Mouse (Mus musculus) hindbrain, embryonic 14.5 days (tissue): ENCODE results near the gene Dcun1d5. TPM values are rescaled to one million over a fixed set of nuclear protein-coding genes. Genes with fewer than 3 reads are reported as not detected.
A peak's percentile ranks its signal among the peaks of the same experiment; 100 is the strongest.
"Not testable (repeated sequence)": the region's sequence is repeated elsewhere in the genome, so short reads cannot be mapped to it uniquely, and the experiment has no call there.

Experiments used
- ATAC-seq: fragments of 200-750 bp; cut with Nextera tagmentation; 2 replicates; pipeline ENCODE4 v1.8.0; 2017; ENCODE audit warnings: moderate number of reproducible peaks, mild to moderate bottlenecking, moderate TSS enrichment, moderate library complexity; ENCODE audit not compliant: low FRiP score
- DNase-seq: peaks from one replicate; pipeline ENCODE4 v3.0.0-alpha.2; 2015; ENCODE audit warnings: low spot score
- H3K27ac ChIP-seq: fragments of 300-500 bp; sonication (generic); 2 replicates; pipeline ENCODE4 v1.5.1; 2014; ENCODE audit warnings: mild to moderate bottlenecking, moderate library complexity
- H3K27me3 ChIP-seq: fragments of 300-500 bp; sonication (generic); 2 replicates; pipeline ENCODE4 v1.6.1; 2014; ENCODE audit warnings: mild to moderate bottlenecking, low read length, mixed read lengths; ENCODE audit not compliant: control insufficient read depth, insufficient read depth
- H3K36me3 ChIP-seq: fragments of 300-500 bp; sonication (generic); replicated peaks from 2 replicates; pipeline ENCODE4 v1.6.1; 2014; ENCODE audit not compliant: control insufficient read depth, insufficient read depth
- H3K4me1 ChIP-seq: fragments of 300-500 bp; sonication (generic); replicated peaks from 2 replicates; pipeline ENCODE4 v1.6.1; 2014; ENCODE audit warnings: antibody characterized with exemption, low read length, mixed read lengths; ENCODE audit not compliant: control insufficient read depth, insufficient read depth
- H3K4me2 ChIP-seq: fragments of 300-500 bp; sonication (generic); replicated peaks from 2 replicates; pipeline ENCODE4 v1.6.1; 2014; ENCODE audit warnings: mild to moderate bottlenecking, moderate library complexity
- H3K4me3 ChIP-seq: fragments of 300-500 bp; sonication (generic); replicated peaks from 2 replicates; pipeline ENCODE4 v1.5.1; 2014; ENCODE audit warnings: mild to moderate bottlenecking, low read length
- H3K9ac ChIP-seq: fragments of 300-500 bp; sonication (generic); 2 replicates; pipeline ENCODE4 v1.6.1; 2014
- H3K9me3 ChIP-seq: fragments of 300-500 bp; sonication (generic); 2 replicates; pipeline ENCODE4 v1.6.1; 2016; ENCODE audit warnings: low read length; ENCODE audit not compliant: control insufficient read depth
- WGBS: fragments of 180-500 bp; shearing (Covaris S2); extraction: QIAGEN DNeasy Blood & Tissue Kit; methylation state at CpG from one replicate; pipeline ENCODE4 v1.1.7; 2014; 5-methylcytosine and 5-hydroxymethylcytosine counted together
- polyA plus RNA-seq: library from polyadenylated mRNA; unstranded; fragments of >200 nt; fragmentation: Nextera tagmentation; extraction: Ambion mirVana; gene quantifications from 2 replicates; pipeline ENCODE4 v1.2.1, GENCODE M21; 2014

The Dcun1d5 gene
- polyA plus RNA-seq, 1 experiment from 2014 or later: 119 TPM

DNA sequence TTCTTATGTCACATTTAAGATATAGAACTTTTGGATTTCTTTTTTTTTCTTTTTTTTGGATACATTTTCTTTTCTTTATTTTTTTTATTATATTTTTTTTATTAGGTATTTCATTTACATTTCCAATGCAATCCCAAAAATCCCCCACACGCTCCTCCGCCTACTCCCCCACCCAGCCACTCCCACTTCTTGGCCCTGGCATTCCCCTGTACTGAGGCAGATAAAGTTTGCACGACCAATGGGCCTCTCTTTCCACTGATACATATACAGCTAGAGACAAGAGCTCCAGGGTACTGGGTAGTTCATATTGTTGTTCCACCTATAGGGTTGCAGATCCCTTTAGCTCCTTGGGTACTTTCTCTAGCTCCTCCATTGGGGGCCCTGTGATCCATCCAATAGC is 6.4 kb downstream of the Dcun1d5 start:
- Histone ChIP-seq H3K36me3 (peaks cover 24% of the 10 kb centered on the region), H3K4me1 (peaks cover 12% of the 10 kb centered on the region; the same call in 1 of the 2 replicates)
- not testable (repeated sequence) for H3K9ac ChIP-seq, H3K4me2 ChIP-seq, H3K27ac ChIP-seq, H3K4me3 ChIP-seq, H3K9me3 ChIP-seq, H3K27me3 ChIP-seq, DNase-seq, ATAC-seq
- WGBS: 97% methylated on average over 3 of the region's 3 CpGs

DNA sequence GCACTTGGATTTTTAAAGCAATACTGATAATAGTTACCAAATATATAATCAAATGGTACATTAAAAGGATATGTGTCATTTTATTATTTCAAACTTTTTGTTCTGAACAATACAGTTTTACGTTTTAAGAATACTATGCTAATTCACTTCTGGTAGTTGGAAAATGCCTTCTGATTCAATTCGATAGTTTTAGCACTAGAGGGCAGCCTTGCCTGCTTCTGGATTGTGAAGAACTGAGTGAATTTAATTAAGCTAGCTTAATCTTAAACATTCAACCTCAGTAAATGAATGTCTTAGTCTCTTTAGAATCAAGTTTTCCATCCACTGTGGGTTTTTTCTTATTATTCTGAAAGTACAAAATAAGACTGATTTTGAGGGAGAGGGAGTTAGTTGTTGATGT is 31.9 kb downstream of the Dcun1d5 start:
- WGBS: 48% methylated on average over 2 of the region's 2 CpGs
- Histone ChIP-seq H3K4me3 (no peak overlapping the region), H3K9ac (no peak overlapping the region), H3K27ac (no peak overlapping the region), H3K9me3 (no peaks in the 10 kb centered on the region), H3K27me3 (no peaks in the 10 kb centered on the region), H3K4me1 (no peaks in the 10 kb centered on the region), H3K4me2 (no peak overlapping the region), H3K36me3 (peaks cover 28% of the 10 kb centered on the region)
- DNase-seq: peak; percentile 33
- no peak for ATAC-seq

DNA sequence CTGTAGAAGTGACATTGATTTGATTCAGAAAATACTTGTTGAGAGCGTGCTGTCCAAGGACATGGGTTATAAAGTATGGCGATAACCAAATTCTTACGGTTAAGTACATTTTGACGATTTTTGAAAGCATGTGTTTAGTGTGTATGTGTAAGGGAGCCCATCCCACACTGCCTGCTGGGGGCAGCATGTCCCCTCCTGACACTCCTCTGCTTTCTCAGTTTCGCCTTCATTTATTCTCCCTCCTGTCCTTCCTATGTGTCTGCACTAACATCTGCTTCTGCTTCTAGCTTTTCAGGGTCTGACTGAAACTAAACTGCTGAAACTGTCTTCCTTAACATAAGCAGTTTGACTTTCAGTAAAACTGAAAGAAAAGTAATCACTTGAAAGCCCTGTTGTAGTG is 36.7 kb downstream of the Dcun1d5 start:
- Histone ChIP-seq H3K4me1 (no peaks in the 10 kb centered on the region), H3K4me2 (no peak overlapping the region), H3K27me3 (no peaks in the 10 kb centered on the region), H3K36me3 (peaks cover 9% of the 10 kb centered on the region), H3K4me3 (no peak overlapping the region), H3K27ac (no peak overlapping the region), H3K9me3 (no peaks in the 10 kb centered on the region), H3K9ac (no peak overlapping the region)
- 96% methylated on average over 5 of the region's 5 CpGs for WGBS
- DNase-seq: no peak
- ATAC-seq: no peak

DNA sequence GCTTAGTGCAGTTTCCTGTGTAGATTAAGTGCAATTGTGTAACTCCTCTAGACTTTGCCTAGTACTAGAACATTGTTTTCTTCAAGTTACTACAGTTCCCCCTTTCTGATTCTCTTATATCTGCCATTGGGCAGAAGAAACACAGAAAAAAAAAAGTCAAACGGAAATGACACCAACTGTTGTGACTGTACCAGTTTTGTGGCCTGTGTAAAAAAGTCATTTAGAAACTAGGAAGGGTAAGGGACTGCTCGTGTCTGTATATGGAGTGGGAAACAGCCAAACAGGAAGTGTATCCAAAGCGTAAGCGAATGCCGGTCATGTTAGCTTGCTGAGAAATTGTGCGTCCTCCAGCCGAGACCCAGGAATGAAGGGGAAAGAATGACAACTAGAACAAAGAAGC is 37.1 kb downstream of the Dcun1d5 start:
- no peak overlapping the region for H3K27ac ChIP-seq

DNA sequence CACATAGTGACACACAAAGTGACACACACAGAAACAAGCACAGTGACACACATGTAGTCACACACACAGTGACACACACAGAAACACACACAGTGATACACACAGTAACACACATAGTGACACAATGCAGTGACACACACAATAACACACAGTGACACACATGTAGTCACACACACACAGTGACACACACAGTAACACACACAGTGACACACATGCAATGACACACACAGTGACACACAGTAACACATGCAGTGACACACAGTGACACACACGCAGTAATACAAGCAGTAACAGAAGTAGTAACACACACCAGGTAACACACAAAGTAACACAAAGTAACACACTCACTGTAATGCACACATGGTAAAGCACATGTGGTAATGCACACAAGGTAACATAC is 54.3 kb downstream of the Dcun1d5 start:
- H3K27me3 ChIP-seq: no peaks in the 10 kb centered on the region
- no peak overlapping the region for H3K4me2 ChIP-seq
- H3K9ac ChIP-seq: no peak overlapping the region
- WGBS: 96% methylated on average over 1 of the region's 1 CpGs
- no peaks in the 10 kb centered on the region for H3K4me1 ChIP-seq
- no peak overlapping the region for H3K27ac ChIP-seq
- H3K36me3 ChIP-seq: no peaks in the 10 kb centered on the region
- H3K4me3 ChIP-seq: no peak overlapping the region
- no peak for ATAC-seq
- DNase-seq: no peak
- H3K9me3 ChIP-seq: no peaks in the 10 kb centered on the region

More for the DNA sequence above, 37.1 kb downstream of the Dcun1d5 start:
- DNase-seq (no peak), ATAC-seq (no peak)
- 83% methylated on average over 7 of the region's 7 CpGs for WGBS
- Histone ChIP-seq H3K4me1 (no peaks in the 10 kb centered on the region), H3K36me3 (peaks cover 9% of the 10 kb centered on the region), H3K4me3 (no peak overlapping the region), H3K4me2 (no peak overlapping the region), H3K9ac (no peak overlapping the region), H3K9me3 (no peaks in the 10 kb centered on the region), H3K27me3 (no peaks in the 10 kb centered on the region)

DNA sequence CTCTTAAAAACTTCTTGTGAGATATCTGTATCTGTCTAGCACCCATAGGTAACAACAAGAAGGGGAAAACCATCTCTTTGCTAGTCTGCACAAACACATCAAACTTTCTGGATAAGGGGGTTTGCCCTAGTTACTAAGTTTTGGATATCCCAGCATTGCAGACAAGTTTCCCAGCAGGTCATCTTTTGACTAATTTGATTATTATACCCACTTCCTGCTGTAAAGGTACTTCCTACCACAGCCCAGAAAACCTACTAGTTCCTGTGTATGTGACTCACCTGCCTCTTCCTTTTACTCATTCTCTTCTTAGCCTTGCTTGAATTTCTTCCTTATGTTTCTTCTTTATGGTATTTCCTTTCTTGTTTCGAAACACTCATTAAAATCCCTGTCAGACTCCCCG is 55.6 kb downstream of the Dcun1d5 start:
- H3K9me3 ChIP-seq: no peaks in the 10 kb centered on the region
- no peak overlapping the region for H3K4me2 ChIP-seq
- WGBS: 95% methylated on average over 2 of the region's 2 CpGs
- H3K9ac ChIP-seq: no peak overlapping the region
- H3K27ac ChIP-seq: no peak overlapping the region
- ATAC-seq (no peak), DNase-seq (no peak)
- no peaks in the 10 kb centered on the region for H3K27me3 ChIP-seq
- H3K36me3 ChIP-seq: no peaks in the 10 kb centered on the region
- no peaks in the 10 kb centered on the region for H3K4me1 ChIP-seq
- no peak overlapping the region for H3K4me3 ChIP-seq

DNA sequence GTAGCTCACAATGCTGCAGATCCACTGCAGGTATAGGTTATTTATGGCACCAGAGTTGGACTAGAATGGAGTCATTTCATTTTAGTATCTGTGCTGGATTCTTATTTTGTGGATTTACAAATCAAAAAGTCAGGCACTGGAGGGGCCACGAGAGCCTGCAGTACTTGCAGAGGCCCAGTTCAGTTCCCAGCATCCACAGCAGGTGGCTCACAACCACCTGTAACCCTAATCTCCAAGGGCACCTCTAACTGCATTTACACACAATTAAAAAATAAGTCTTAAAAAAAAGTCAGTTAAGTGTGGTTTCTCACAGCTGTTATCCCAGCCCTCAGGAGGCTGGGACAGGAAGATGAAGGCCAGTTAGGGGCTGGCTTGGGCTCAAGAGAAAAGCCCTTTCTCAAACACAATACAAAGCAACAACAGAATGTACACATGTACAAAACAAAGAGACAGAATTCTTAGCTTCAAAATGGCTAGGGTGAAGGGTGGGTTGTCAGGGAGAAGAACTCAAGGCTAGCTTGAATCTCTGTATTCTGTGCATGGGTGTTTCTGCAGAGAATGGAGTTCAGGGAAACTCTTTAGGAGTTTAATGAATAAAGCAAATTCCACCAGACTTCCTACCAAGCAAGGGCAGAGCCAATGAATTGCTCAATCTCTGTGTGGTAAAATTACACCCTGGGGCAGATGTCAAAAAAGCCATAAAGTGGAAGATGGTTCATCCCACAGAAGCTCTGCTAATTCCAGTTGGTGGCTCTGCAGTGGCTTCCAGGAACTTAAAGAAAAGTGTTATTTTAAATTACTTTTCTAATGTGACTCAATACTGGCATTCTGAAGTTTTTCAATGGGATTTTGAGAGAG is 68.7 kb downstream of the Dcun1d5 start:
- no peak overlapping the region for H3K9ac ChIP-seq
- no peak overlapping the region for H3K4me2 ChIP-seq
- ATAC-seq: no peak
- 61% methylated on average over 1 of the region's 1 CpGs for WGBS
- H3K4me1 ChIP-seq: no peaks in the 10 kb centered on the region
- no peak for DNase-seq
- no peak overlapping the region for H3K27ac ChIP-seq
- H3K4me3 ChIP-seq: no peak overlapping the region
- H3K27me3 ChIP-seq: no peaks in the 10 kb centered on the region
- no peaks in the 10 kb centered on the region for H3K9me3 ChIP-seq
- H3K36me3 ChIP-seq: no peaks in the 10 kb centered on the region

Other genes with a start within 250 kb of the Dcun1d5 start
- 23.6 and 23.8 TPM in 2 replicates for gene Dync2h1, start 74 bp upstream of the Dcun1d5 start, polyA plus RNA-seq
- gene Mmp13, start 88.0 kb downstream of the Dcun1d5 start, polyA plus RNA-seq: not detected in 2 replicates
- gene Mmp12, start 159.9 kb downstream of the Dcun1d5 start, polyA plus RNA-seq: not detected in 2 replicates
- not detected in 2 replicates for gene Mmp1b, start 203.5 kb downstream of the Dcun1d5 start, polyA plus RNA-seq